Mouse (Mus musculus): Measurements from ENCODE around the gene Cd2bp2. TPM values are rescaled to one million over a fixed set of nuclear protein-coding genes. Genes with fewer than 3 reads are reported as not detected.

Gene Cd2bp2
- polyA plus RNA-seq, 1 experiment from 2014 or later: 29.6 TPM

DNA sequence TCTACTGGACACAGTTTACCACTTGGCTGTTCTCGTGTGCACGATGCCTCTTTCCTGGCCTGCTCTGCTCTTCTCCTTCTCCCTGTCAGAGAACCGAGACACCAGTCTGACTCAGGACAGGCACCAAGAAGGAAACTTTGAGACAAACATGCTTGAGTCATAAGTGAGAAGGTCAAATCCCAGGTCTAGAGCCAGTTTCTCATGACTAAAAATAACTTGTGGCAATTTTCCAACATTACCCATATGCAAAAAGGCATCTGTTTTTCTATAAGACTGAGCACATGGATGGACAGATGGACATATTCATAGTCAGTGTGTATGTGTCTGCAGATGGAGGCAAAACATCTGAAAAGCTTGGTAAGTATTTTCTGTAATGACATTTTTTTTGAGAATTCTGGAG, 42.4 kb downstream of the Cd2bp2 start:
- no peak overlapping the region for H3K4me3 ChIP-seq (ENCODE audit: low read depth, low read length)
- WGBS: 44% methylated on average over 3 of the region's 3 CpGs
- peak; percentile 68 for ATAC-seq
- no peak overlapping the region for H3K9ac ChIP-seq (replicated peaks; ENCODE audit: low read depth)
- TF ChIP-seq CTCF (IDR thresholded peaks at IDR 0.05) (no peak), EP300 (IDR thresholded peaks at IDR 0.05) (no peak)
- no peak overlapping the region for H3K27ac ChIP-seq (ENCODE audit: low read length)
- DNase-seq (ENCODE audit: low spot score): peak; percentile 75
- H3K4me1 ChIP-seq (ENCODE audit: insufficient read depth, low read depth, low read length): no peaks in the 10 kb centered on the region
- no peaks in the 10 kb centered on the region for H3K9me3 ChIP-seq (ENCODE audit: low read length)
- H3K4me2 ChIP-seq (replicated peaks; ENCODE audit: low read depth, low read length): no peak overlapping the region
- H3K27me3 ChIP-seq (replicated peaks; ENCODE audit: insufficient read depth, low read length): no peaks in the 10 kb centered on the region
- no peaks in the 10 kb centered on the region for H3K36me3 ChIP-seq (ENCODE audit: insufficient read depth, low read length)

- no peak overlapping the region for H3K4me2 ChIP-seq (replicated peaks; ENCODE audit: low read depth, low read length)
- no peaks in the 10 kb centered on the region for H3K9me3 ChIP-seq (ENCODE audit: low read length)
- DNase-seq (ENCODE audit: low spot score): no peak
- H3K36me3 ChIP-seq (ENCODE audit: insufficient read depth, low read length): no peaks in the 10 kb centered on the region
- no peak for ATAC-seq
- H3K9ac ChIP-seq (replicated peaks; ENCODE audit: low read depth): no peak overlapping the region
- no peaks in the 10 kb centered on the region for H3K27me3 ChIP-seq (replicated peaks; ENCODE audit: insufficient read depth, low read length)
- no peak overlapping the region for H3K27ac ChIP-seq (ENCODE audit: low read length)
- H3K4me3 ChIP-seq (ENCODE audit: low read depth, low read length): no peak overlapping the region
- WGBS: 89% methylated on average over 6 of the region's 6 CpGs
- TF ChIP-seq EP300 (IDR thresholded peaks at IDR 0.05) (no peak), CTCF (IDR thresholded peaks at IDR 0.05) (no peak)
- H3K4me1 ChIP-seq (ENCODE audit: insufficient read depth, low read depth, low read length): no peaks in the 10 kb centered on the region
Measured at GRCm38 (mm10) chr7:127152464-127152863, 43.4 kb downstream of the Cd2bp2 start.

DNA sequence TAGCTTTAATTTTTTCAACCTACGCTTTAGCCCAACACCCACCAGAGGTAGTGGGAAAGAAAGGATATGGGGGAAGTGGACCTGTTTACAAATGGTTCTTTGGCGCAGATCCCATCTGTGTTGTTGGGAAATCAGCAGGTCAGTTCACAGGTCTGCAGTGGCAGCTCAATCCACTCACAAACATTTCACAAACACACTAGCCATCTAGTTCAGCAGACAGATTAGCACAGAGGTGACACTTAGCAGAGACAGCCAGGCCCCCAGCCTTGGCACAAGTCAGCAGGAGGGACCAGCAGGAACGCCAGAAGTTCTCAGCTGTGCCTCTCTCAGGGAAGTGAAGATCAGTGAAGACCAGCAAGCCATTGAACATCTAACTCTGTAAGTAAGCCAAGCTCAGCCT, 47.9 kb downstream of the Cd2bp2 start:
- Histone ChIP-seq H3K9ac (replicated peaks; ENCODE audit: low read depth) (no peak overlapping the region), H3K9me3 (ENCODE audit: low read length) (no peaks in the 10 kb centered on the region), H3K36me3 (ENCODE audit: insufficient read depth, low read length) (no peaks in the 10 kb centered on the region), H3K27ac (ENCODE audit: low read length) (no peak overlapping the region; the same call in 1 of the 2 replicates), H3K4me1 (ENCODE audit: insufficient read depth, low read depth, low read length) (no peaks in the 10 kb centered on the region), H3K4me2 (replicated peaks; ENCODE audit: low read depth, low read length) (no peak overlapping the region), H3K4me3 (ENCODE audit: low read depth, low read length) (no peak overlapping the region), H3K27me3 (replicated peaks; ENCODE audit: insufficient read depth, low read length) (no peaks in the 10 kb centered on the region)
- 27% methylated on average over 3 of the region's 3 CpGs for WGBS
- ATAC-seq (peak; percentile 88), DNase-seq (ENCODE audit: low spot score) (peak; percentile 80)
- no peak for TF ChIP-seq CTCF (IDR thresholded peaks at IDR 0.05)
- peak; percentile 21 for TF ChIP-seq EP300 (IDR thresholded peaks at IDR 0.05)

DNA sequence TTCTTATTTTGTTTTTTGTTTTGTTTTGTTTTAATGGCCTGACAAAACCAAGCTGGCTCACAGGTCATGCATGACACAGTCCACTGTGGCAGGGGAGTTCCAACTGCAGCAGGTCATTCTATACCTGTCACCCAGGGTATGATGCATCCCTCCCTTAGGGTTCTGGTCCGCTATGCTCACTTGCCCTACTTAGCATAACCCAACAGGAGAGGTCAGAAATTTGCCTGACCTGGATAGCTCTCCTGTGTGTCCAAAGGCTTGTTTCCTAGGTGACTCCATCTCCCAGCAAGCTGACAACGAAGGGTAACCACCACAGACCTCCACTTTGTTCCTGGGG, 49.6 kb downstream of the Cd2bp2 start:
- no peaks in the 10 kb centered on the region for H3K36me3 ChIP-seq (ENCODE audit: insufficient read depth, low read length)
- H3K27me3 ChIP-seq (replicated peaks; ENCODE audit: insufficient read depth, low read length): no peaks in the 10 kb centered on the region
- no peak overlapping the region for H3K27ac ChIP-seq (ENCODE audit: low read length)
- H3K4me1 ChIP-seq (ENCODE audit: insufficient read depth, low read depth, low read length): no peaks in the 10 kb centered on the region
- TF ChIP-seq CTCF (IDR thresholded peaks at IDR 0.05) (no peak), EP300 (IDR thresholded peaks at IDR 0.05) (no peak)
- DNase-seq (ENCODE audit: low spot score) (no peak), ATAC-seq (no peak)
- no peak overlapping the region for H3K4me3 ChIP-seq (ENCODE audit: low read depth, low read length)
- H3K9me3 ChIP-seq (ENCODE audit: low read length): no peaks in the 10 kb centered on the region
- H3K4me2 ChIP-seq (replicated peaks; ENCODE audit: low read depth, low read length): no peak overlapping the region
- 73% methylated on average over 2 of the region's 2 CpGs for WGBS
- no peak overlapping the region for H3K9ac ChIP-seq (replicated peaks; ENCODE audit: low read depth)

- Histone ChIP-seq H3K9ac (replicated peaks; ENCODE audit: low read depth) (no peak overlapping the region), H3K27me3 (replicated peaks; ENCODE audit: insufficient read depth, low read length) (no peaks in the 10 kb centered on the region), H3K4me1 (ENCODE audit: insufficient read depth, low read depth, low read length) (no peaks in the 10 kb centered on the region), H3K9me3 (ENCODE audit: low read length) (no peaks in the 10 kb centered on the region), H3K4me3 (ENCODE audit: low read depth, low read length) (no peak overlapping the region), H3K36me3 (ENCODE audit: insufficient read depth, low read length) (no peaks in the 10 kb centered on the region), H3K27ac (ENCODE audit: low read length) (peak overlapping the region; percentile 54; the same call in 1 of the 2 replicates), H3K4me2 (replicated peaks; ENCODE audit: low read depth, low read length) (no peak overlapping the region)
- WGBS: 49% methylated on average over 9 of the region's 9 CpGs
- TF ChIP-seq CTCF (IDR thresholded peaks at IDR 0.05) (no peak), EP300 (IDR thresholded peaks at IDR 0.05) (no peak)
- DNase-seq (ENCODE audit: low spot score) (peak; percentile 57), ATAC-seq (no peak)
Measured at GRCm38 (mm10) chr7:127145387-127146266, 50.2 kb downstream of the Cd2bp2 start.

- no peaks in the 10 kb centered on the region for H3K4me1 ChIP-seq (ENCODE audit: insufficient read depth, low read depth, low read length)
- ATAC-seq: no peak
- 77% methylated on average over 7 of the region's 7 CpGs for WGBS
Measured at GRCm38 (mm10) chr7:127144412-127144811, 51.4 kb downstream of the Cd2bp2 start.

More at GRCm38 (mm10) chr7:127144412-127144811, 51.4 kb downstream of the Cd2bp2 start:
- Histone ChIP-seq H3K4me3 (ENCODE audit: low read depth, low read length) (no peak overlapping the region), H3K36me3 (ENCODE audit: insufficient read depth, low read length) (no peaks in the 10 kb centered on the region), H3K4me2 (replicated peaks; ENCODE audit: low read depth, low read length) (no peak overlapping the region), H3K9me3 (ENCODE audit: low read length) (no peaks in the 10 kb centered on the region), H3K9ac (replicated peaks; ENCODE audit: low read depth) (no peak overlapping the region), H3K27me3 (replicated peaks; ENCODE audit: insufficient read depth, low read length) (no peaks in the 10 kb centered on the region), H3K27ac (ENCODE audit: low read length) (no peak overlapping the region)
- no peak for DNase-seq (ENCODE audit: low spot score)
- TF ChIP-seq EP300 (IDR thresholded peaks at IDR 0.05) (no peak), CTCF (IDR thresholded peaks at IDR 0.05) (no peak)
